Mouse (Mus musculus) liver, embryonic 14.5 days (tissue): ENCODE results near the gene Cops7a. TPM values are rescaled to one million over a fixed set of nuclear protein-coding genes. Genes with fewer than 3 reads are reported as not detected.

Source experiments
- ATAC-seq: fragments of 200-750 bp; cut with Nextera tagmentation; 2 replicates; pipeline ENCODE4 v1.8.0; 2017; ENCODE audit warnings: moderate number of reproducible peaks, mild to moderate bottlenecking, moderate library complexity; ENCODE audit not compliant: insufficient read depth
- DNase-seq, 3 experiments: peaks; one replicate each; pipeline ENCODE4 v3.0.0-alpha.2; 2012 to 2013; ENCODE audit warnings: low read depth in 3 of 3, low spot score in 3 of 3
- H3K27ac ChIP-seq: fragments of 300-500 bp; sonication (generic); 2 replicates; pipeline ENCODE4 v1.5.1; 2014; ENCODE audit warnings: moderate library complexity, mild to moderate bottlenecking, control low read depth, inconsistent platforms
- H3K27me3 ChIP-seq: fragments of 300-500 bp; sonication (generic); 2 replicates; pipeline ENCODE4 v1.6.1; 2014; ENCODE audit warnings: mild to moderate bottlenecking, low read length, moderate library complexity; ENCODE audit not compliant: control insufficient read depth, insufficient read depth
- H3K36me3 ChIP-seq: fragments of 300-500 bp; sonication (generic); replicated peaks from 2 replicates; pipeline ENCODE4 v1.6.1; 2014; ENCODE audit warnings: low read depth; ENCODE audit not compliant: control insufficient read depth, insufficient read depth
- H3K4me1 ChIP-seq, 2 experiments: fragments of 200-500 bp in 1 of 2; fragments of 300-500 bp in 1 of 2; sonication (generic) in 1 of 2; replicated peaks; 2 replicates each; pipeline ENCODE4 v1.6.1; 2012 to 2014; ENCODE audit warnings: antibody characterized with exemption in 1 of 2, inconsistent platforms in 1 of 2, low read length in 1 of 2; ENCODE audit not compliant: control insufficient read depth in 2 of 2, insufficient read depth in 2 of 2
- H3K4me2 ChIP-seq: fragments of 300-500 bp; sonication (generic); 2 replicates; pipeline ENCODE4 v1.6.1; 2014; ENCODE audit warnings: low read depth, mild to moderate bottlenecking, control low read depth, moderate library complexity
- H3K4me3 ChIP-seq, 2 experiments: fragments of 200-500 bp in 1 of 2; fragments of 300-500 bp in 1 of 2; sonication (generic) in 1 of 2; 2 replicates each; pipeline ENCODE4 v1.5.1; 2012 to 2014; ENCODE audit warnings: low read depth in 2 of 2, low read length in 2 of 2, mild to moderate bottlenecking in 2 of 2, control low read depth in 1 of 2, inconsistent platforms in 1 of 2, moderate library complexity in 1 of 2; ENCODE audit not compliant: insufficient read depth in 1 of 2
- H3K9ac ChIP-seq: fragments of 300-500 bp; sonication (generic); replicated peaks from 2 replicates; pipeline ENCODE4 v1.6.1; 2014; ENCODE audit warnings: mild to moderate bottlenecking, control low read depth, moderate library complexity
- H3K9me3 ChIP-seq: fragments of 300-500 bp; sonication (generic); 2 replicates; pipeline ENCODE4 v1.6.1; 2016; ENCODE audit warnings: low read length, mixed read lengths; ENCODE audit not compliant: control insufficient read depth
- CTCF ChIP-seq: IDR thresholded peaks from 2 replicates; pipeline ENCODE4 v1.5.1; 2016; ENCODE audit warnings: antibody characterized with exemption, low read depth, control low read depth
- EP300 ChIP-seq: IDR thresholded peaks from 2 replicates; pipeline ENCODE4 v1.6.1; 2016; ENCODE audit warnings: antibody characterized with exemption, low read depth
- WGBS: fragments of 180-500 bp; shearing (Covaris S2); extraction: QIAGEN DNeasy Blood & Tissue Kit; methylation state at CpG from one replicate; pipeline ENCODE4 v1.1.7; 2014; ENCODE audit not compliant: insufficient replicate concordance; 5-methylcytosine and 5-hydroxymethylcytosine counted together
- polyA plus RNA-seq, 2 experiments: library from polyadenylated mRNA; depleted of rRNA in 1 of 2; stranded (reverse) in 1 of 2; unstranded in 1 of 2; fragments of >200 nt; fragmentation: Nextera tagmentation in 1 of 2; extraction: Ambion mirVana in 1 of 2; gene quantifications; 2 replicates each; pipeline versions ENCODE4 v1.2.1 to v1.2.3; 2012 to 2014

Cops7a gene
- polyA plus RNA-seq (2012; rRNA removed) (57.8 and 62.6 TPM in 2 replicates), polyA plus RNA-seq (2014; fragmentation: Nextera tagmentation; extraction: Ambion mirVana) (51.5 and 52.6 TPM in 2 replicates)

DNA sequence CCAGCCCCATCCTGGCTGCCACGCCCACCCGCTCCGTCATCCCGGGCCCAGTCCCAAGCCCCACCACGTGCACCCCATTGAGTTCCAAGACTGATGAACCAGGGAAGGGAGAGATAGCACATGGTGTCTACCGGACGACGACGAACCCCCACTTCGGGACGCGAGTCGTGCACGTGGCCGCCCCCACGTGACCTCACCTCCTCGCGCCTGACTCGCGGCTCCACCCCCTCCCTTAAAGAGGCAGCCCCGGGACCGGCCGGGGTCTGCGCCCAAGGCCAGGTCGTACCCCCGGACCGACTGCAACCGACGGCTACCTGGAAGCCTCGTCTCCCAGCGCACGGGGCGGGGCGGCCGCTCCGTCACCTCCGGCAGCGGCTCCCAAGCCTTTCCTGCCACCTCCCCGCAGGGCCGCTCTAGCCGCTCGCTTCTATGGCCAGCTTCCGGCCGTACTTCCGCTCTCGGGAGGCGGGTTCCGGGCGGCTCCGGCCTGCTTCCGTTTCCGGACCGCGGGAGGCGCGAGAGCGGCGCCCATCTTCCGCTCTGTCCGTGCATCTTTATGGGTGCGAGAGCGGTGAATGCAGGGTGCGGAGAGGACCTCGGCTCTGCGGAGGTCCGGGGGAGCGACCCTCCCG is at the start of gene Cops7a:
Gene Cops7a, minus strand, starts transcription at position 451 of the 632 bp plus-strand sequence.
- peak; percentile 95 for ATAC-seq
- Histone ChIP-seq H3K4me2 (peak within 1 kb of the TSS; percentile 76), H3K4me1 (peaks cover 15% of the 10 kb centered on the region in 2 experiments), H3K4me3 (peak within 1 kb of the TSS; percentile 70 to 88), H3K9ac (peak within 1 kb of the TSS; percentile 93), H3K27ac (peak within 1 kb of the TSS; percentile 41), H3K9me3 (no peaks in the 10 kb centered on the region), H3K36me3 (no peaks in the 10 kb centered on the region; the same call in 1 of the 2 replicates), H3K27me3 (no peaks in the 10 kb centered on the region)
- peak; percentile 24 for TF ChIP-seq CTCF
- TF ChIP-seq EP300, result no peak
- peak; percentile 87 to 88 (median 87) for DNase-seq
- WGBS, result under 1% methylated on average over 68 of the region's 68 CpGs

DNA sequence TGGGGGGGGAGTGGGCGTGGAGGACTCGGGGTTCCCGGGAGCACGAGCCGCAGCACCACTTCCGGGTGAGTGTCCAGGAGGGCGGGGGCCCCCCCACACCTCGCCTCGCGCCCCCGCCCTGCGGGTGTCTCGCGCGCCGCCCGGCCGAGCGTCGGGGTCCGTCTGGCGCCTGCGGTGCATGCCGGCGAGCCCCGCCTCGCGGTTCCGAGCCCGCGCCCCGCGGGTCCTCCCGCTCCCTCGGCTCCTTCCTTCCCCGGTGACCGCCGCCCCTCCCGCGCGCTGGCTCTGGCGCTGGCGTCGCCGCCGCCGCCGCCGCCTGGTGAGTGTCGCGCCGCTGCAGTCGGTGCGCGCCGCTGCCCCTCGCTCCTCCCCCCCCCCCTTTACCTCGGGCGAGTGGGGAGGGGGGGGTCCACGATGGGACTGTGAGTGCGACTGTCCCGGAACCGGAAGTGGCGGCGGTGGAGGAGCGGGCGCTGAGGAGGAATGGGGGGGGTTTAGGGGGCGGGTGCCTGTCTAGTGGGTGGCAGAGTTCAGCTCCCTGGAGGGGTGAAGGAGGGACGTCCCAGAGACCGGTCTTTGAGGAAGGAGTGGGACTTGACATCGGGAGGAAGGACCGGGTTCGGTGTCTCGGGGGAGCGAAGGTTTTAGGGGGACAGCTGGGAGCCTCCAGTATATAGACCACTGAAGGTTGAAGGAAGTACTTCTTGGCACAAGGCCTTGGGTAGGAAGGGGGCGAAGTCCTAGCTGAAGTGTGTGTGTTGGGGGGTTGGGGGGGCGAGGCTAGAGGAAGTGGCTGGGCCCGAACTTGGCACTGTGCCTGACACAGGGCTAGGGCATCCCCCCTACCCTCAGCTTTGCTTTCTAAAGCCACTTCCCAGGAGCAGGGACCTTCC is 44.1 kb upstream of the Cops7a start:
- Histone ChIP-seq H3K27me3 (no peaks in the 10 kb centered on the region; the same call in 1 of the 2 replicates), H3K9ac (peak overlapping the region; percentile 91), H3K4me1 (peaks cover 6 to 13% of the 10 kb centered on the region in 2 experiments), H3K4me3 (peak overlapping the region; percentile 89 to 97), H3K36me3 (peaks cover 18% of the 10 kb centered on the region), H3K9me3 (no peaks in the 10 kb centered on the region), H3K4me2 (peak overlapping the region; percentile 94), H3K27ac (peak overlapping the region; percentile 86)
- WGBS, result 3% methylated on average over 36 of the region's 78 CpGs
- no peak for TF ChIP-seq CTCF
- no peak for TF ChIP-seq EP300
- peak; percentile 87 for ATAC-seq
- DNase-seq, result peak; percentile 41 to 48 (median 44)

DNA sequence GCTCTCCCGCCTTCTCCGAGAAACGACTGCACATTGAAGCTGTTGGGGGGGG is 43.6 kb upstream of the Cops7a start, which contains the start of gene Zfp384:
Gene Zfp384, plus strand, starts transcription at position 17 of the 52 bp plus-strand sequence.
- ATAC-seq (no peak), DNase-seq (no peak)
- H3K27ac ChIP-seq, result peak within 1 kb of the TSS; percentile 86
- no peak for TF ChIP-seq CTCF
- TF ChIP-seq EP300, result no peak
- peaks cover 16% of the 10 kb centered on the region for H3K36me3 ChIP-seq
- H3K9ac ChIP-seq, result peak within 1 kb of the TSS; percentile 91
- H3K4me1 ChIP-seq, result peaks cover 6 to 13% of the 10 kb centered on the region in 2 experiments
- 0% methylated on average over 3 of the region's 3 CpGs for WGBS
- no peaks in the 10 kb centered on the region; the same call in 1 of the 2 replicates for H3K27me3 ChIP-seq
- peak within 1 kb of the TSS; percentile 89 to 97 for H3K4me3 ChIP-seq
- no peaks in the 10 kb centered on the region for H3K9me3 ChIP-seq
- H3K4me2 ChIP-seq, result peak within 1 kb of the TSS; percentile 94

DNA sequence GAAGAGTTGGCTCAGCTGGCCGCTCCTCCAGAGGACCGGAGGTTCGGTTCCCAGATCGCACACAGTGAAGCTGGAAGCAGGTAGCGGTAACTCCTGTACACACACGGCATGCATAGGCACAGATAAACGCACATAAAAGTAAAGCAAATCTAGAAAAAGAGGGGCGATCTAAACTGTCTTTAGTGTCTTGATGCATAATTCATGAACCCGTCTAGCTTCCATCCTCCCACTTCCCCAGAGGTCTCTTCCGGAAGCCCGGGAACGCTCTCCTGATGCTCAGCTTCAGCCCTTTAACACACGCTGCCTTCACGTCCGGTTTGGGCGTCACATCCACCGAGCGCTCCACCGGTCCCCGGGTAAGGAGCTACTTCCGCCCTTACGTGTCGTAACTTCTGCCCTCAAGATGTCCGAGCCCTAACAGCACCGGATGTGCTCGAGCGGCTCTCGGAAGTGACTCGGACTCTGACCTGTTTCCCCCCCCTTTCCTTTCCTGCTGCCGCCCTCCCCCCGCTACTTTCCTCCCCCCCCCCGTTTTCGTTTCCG is 43.3 kb upstream of the Cops7a start:
- peak; percentile 97 for ATAC-seq
- no peak for TF ChIP-seq EP300
- no peak for TF ChIP-seq CTCF

DNA sequence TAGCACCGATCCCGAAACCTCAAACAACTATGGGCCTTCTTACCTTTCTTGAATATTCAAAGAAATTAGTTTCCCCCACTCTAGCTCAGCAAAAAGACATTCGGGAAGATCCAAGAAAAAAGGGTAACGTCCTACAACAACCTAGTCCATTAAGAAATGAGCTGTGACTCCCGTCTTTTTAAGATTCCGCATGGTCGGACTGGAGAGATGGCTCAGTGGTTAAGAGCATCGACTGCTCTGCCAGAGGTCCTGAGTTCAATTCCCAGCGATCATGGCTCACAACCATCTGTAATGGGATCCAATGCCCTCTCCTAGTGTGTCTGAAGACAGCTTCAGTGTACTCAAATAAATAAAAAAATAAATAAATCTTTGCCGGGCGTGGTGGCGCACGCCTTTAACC is 42.7 kb upstream of the Cops7a start:
- peaks cover 6 to 13% of the 10 kb centered on the region in 2 experiments for H3K4me1 ChIP-seq
- 34% methylated on average over 13 of the region's 13 CpGs for WGBS
- DNase-seq, result no peak
- no peak for ATAC-seq
- H3K4me2 ChIP-seq, result peak overlapping the region; percentile 94
- H3K27ac ChIP-seq, result no peak overlapping the region; the same call in 1 of the 2 replicates
- H3K27me3 ChIP-seq, result no peaks in the 10 kb centered on the region; the same call in 1 of the 2 replicates
- H3K4me3 ChIP-seq, result peak overlapping the region; percentile 89 to 97
- H3K36me3 ChIP-seq, result peaks cover 16% of the 10 kb centered on the region
- TF ChIP-seq CTCF (no peak), EP300 (no peak)
- no peaks in the 10 kb centered on the region for H3K9me3 ChIP-seq
- peak overlapping the region; percentile 66 for H3K9ac ChIP-seq

More for the DNA sequence above, 43.3 kb upstream of the Cops7a start:
- Histone ChIP-seq H3K4me3 (peak overlapping the region; percentile 89 to 97), H3K9ac (peak overlapping the region; percentile 91), H3K36me3 (peaks cover 16% of the 10 kb centered on the region), H3K27ac (peak overlapping the region; percentile 86), H3K27me3 (no peaks in the 10 kb centered on the region; the same call in 1 of the 2 replicates), H3K4me1 (peaks cover 6 to 13% of the 10 kb centered on the region in 2 experiments), H3K4me2 (peak overlapping the region; percentile 94), H3K9me3 (no peaks in the 10 kb centered on the region)
- peak; percentile 95 to 96 (median 96) for DNase-seq
- under 1% methylated on average over 33 of the region's 34 CpGs for WGBS
